Mouse (Mus musculus) kidney, embryonic 14.5 days (tissue): ENCODE data around the gene Krit1. TPM values are rescaled to one million over a fixed set of nuclear protein-coding genes. Genes with fewer than 3 reads are reported as not detected.
"Not testable (repeated sequence)": the region's sequence is repeated elsewhere in the genome, so short reads cannot be mapped to it uniquely, and the experiment has no call there.

Experiments used
- ATAC-seq: fragments of 200-750 bp; cut with Nextera tagmentation; 2 replicates; pipeline ENCODE4 v1.8.0; 2017; ENCODE audit warnings: moderate number of reproducible peaks, mild to moderate bottlenecking, moderate TSS enrichment, moderate library complexity; ENCODE audit not compliant: low FRiP score, low TSS enrichment
- H3K27ac ChIP-seq: fragments of 300-500 bp; sonication (generic); 2 replicates; pipeline ENCODE4 v1.5.1; 2014; ENCODE audit warnings: low read depth, mild to moderate bottlenecking, low read length, moderate library complexity, mixed read lengths
- H3K27me3 ChIP-seq: fragments of 300-500 bp; sonication (generic); 2 replicates; pipeline ENCODE4 v1.6.1; 2014; ENCODE audit warnings: mild to moderate bottlenecking, low read length; ENCODE audit not compliant: control insufficient read depth, insufficient read depth
- H3K36me3 ChIP-seq: fragments of 300-500 bp; sonication (generic); 2 replicates; pipeline ENCODE4 v1.6.1; 2014; ENCODE audit warnings: low read length, mixed read lengths; ENCODE audit not compliant: control insufficient read depth, insufficient read depth
- H3K4me1 ChIP-seq: fragments of 300-500 bp; sonication (generic); 2 replicates; pipeline ENCODE4 v1.6.1; 2014; ENCODE audit warnings: low read length, mixed read lengths; ENCODE audit not compliant: control insufficient read depth, insufficient read depth
- H3K4me2 ChIP-seq: fragments of 300-500 bp; sonication (generic); replicated peaks from 2 replicates; pipeline ENCODE4 v1.6.1; 2014; ENCODE audit warnings: low read depth, mild to moderate bottlenecking, low read length
- H3K4me3 ChIP-seq: fragments of 300-500 bp; sonication (generic); 2 replicates; pipeline ENCODE4 v1.5.1; 2014; ENCODE audit warnings: mild to moderate bottlenecking, low read length
- H3K9ac ChIP-seq: fragments of 300-500 bp; sonication (generic); 2 replicates; pipeline ENCODE4 v1.6.1; 2014; ENCODE audit warnings: low read depth, mild to moderate bottlenecking, low read length, moderate library complexity
- H3K9me3 ChIP-seq: fragments of 300-500 bp; sonication (generic); 2 replicates; pipeline ENCODE4 v1.6.1; 2016; ENCODE audit warnings: low read length; ENCODE audit not compliant: control insufficient read depth
- WGBS: fragments of 180-500 bp; shearing (Covaris S2); extraction: QIAGEN DNeasy Blood & Tissue Kit; methylation state at CpG from one replicate; pipeline ENCODE4 v1.1.7; 2014; 5-methylcytosine and 5-hydroxymethylcytosine counted together
- polyA plus RNA-seq: library from polyadenylated mRNA; unstranded; fragments of >200 nt; fragmentation: Nextera tagmentation; extraction: Ambion mirVana; gene quantifications from 2 replicates; pipeline ENCODE4 v1.2.1, GENCODE M21; 2014

The Krit1 gene
- polyA plus RNA-seq, 1 experiment from 2014 or later, result 50.3 TPM

DNA sequence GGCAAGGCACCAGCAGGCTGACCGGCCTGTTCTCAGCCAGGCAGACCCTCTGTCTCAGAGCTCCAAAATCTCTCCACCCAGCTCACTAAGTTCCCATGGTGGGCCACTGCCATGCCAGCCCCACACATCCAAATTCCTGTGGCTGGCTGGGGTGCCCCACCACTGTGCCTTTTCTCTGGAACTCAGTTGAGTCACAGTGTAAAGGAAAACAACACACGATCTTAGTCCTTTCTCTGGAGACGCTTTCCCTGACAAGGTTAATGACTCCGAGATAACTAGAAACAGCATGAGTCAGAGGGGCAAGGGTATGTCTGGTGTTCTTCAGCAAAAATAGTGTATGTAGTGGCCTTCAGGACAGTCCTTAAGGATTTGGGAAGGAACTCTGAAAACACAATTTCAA is 67.2 kb downstream of the Krit1 start:
- Histone ChIP-seq H3K4me1 (no peaks in the 10 kb centered on the region), H3K4me2 (no peak overlapping the region), H3K4me3 (no peak overlapping the region), H3K9me3 (no peaks in the 10 kb centered on the region), H3K36me3 (no peaks in the 10 kb centered on the region), H3K27ac (no peak overlapping the region), H3K9ac (no peak overlapping the region), H3K27me3 (no peaks in the 10 kb centered on the region)
- ATAC-seq, result no peak
- WGBS, result 69% methylated on average over 4 of the region's 4 CpGs

DNA sequence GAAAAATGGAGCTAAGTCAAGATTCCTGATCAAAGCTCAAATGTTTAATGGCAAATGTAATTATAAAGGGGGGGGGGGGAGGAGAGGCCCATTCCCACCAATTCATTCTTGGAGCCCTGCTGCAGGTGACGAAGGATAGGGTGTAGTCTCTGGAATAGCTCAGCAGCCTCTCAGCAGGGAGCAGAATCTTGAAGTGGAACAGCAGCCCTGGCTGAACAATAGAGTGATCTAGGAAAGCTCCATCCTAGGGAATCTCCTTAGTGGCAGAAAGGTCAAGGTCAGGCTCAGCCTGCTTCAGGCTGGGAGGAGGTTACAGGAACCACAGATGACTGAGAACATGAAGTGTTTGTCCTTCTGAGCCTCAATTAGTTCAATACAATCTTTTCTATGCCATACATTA is 69.4 kb downstream of the Krit1 start:
- 85% methylated on average over 1 of the region's 1 CpGs for WGBS

DNA sequence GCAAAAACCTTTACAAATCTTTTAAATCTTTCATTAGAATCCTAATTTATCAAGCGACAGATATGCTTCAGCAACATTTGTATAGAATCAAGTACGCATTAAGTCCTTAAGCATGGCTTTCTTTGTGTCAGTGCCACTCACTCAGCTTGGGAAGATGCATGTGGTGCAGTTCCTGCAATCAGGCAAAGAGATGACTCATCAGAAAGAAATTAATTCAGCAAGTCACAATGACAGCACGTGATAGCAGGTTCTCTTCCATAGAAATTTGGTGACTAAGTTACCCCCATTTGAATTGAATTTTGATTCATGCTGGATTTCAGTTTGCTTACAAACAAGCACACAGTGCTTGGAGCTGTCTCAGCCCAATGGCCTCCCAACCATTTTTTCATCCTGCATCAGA is 70.5 kb downstream of the Krit1 start:
- Histone ChIP-seq H3K27me3 (no peaks in the 10 kb centered on the region), H3K4me1 (no peaks in the 10 kb centered on the region), H3K27ac (no peak overlapping the region), H3K9ac (no peak overlapping the region), H3K9me3 (no peaks in the 10 kb centered on the region), H3K36me3 (no peaks in the 10 kb centered on the region), H3K4me3 (no peak overlapping the region), H3K4me2 (no peak overlapping the region)
- no peak for ATAC-seq
- 90% methylated on average over 3 of the region's 3 CpGs for WGBS

More for the DNA sequence above, 69.4 kb downstream of the Krit1 start:
- Histone ChIP-seq H3K4me2 (no peak overlapping the region), H3K36me3 (no peaks in the 10 kb centered on the region), H3K9ac (no peak overlapping the region), H3K4me1 (no peaks in the 10 kb centered on the region), H3K9me3 (no peaks in the 10 kb centered on the region), H3K4me3 (no peak overlapping the region), H3K27me3 (no peaks in the 10 kb centered on the region), H3K27ac (no peak overlapping the region)
- ATAC-seq, result no peak

DNA sequence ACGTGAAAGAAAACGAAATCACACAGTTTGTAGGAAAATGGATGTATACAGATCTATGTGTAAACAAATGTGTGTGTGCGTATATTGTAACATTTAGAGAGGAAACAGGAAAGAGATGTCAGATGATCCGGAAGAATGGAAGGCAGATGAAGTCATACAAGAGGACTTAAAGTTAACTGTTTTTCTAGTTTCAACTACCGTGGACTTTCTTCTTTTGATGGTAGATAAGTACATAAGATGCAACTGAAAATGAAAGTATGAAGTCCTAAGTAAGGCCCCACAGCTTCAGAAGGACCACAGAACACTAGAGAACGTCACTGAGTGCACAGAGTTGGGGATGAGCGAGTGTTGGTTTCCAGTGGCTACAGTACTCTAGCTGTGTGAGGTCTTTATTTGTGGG is 83.9 kb downstream of the Krit1 start:
- H3K4me3 ChIP-seq, H3K27me3 ChIP-seq, H3K4me1 ChIP-seq, H3K9ac ChIP-seq, H3K27ac ChIP-seq, ATAC-seq, H3K4me2 ChIP-seq, H3K36me3 ChIP-seq, H3K9me3 ChIP-seq: not testable (repeated sequence)
- WGBS, result 90% methylated on average over 7 of the region's 7 CpGs

DNA sequence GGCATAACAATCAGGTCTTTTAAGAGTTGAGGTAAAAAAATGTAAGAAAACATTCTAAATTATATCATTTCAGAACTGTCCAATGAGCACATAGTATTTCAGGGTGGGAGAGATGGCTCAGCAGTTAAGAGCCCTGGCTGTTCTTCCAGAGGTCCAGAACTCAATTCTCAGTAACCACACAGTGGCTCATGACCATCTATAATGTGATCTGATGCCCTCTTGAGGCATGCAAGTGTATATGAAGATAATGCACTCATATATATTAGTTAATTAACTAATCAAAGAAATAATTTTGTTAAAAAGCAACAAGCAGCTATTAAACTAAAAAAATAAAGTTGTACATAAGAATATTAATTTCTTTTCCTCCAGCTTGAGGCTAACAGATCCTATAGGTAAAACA is 86.2 kb downstream of the Krit1 start:
- Histone ChIP-seq H3K9me3 (no peaks in the 10 kb centered on the region), H3K4me2 (no peak overlapping the region), H3K4me3 (no peak overlapping the region), H3K27ac (no peak overlapping the region), H3K9ac (no peak overlapping the region), H3K27me3 (no peaks in the 10 kb centered on the region), H3K4me1 (no peaks in the 10 kb centered on the region), H3K36me3 (no peaks in the 10 kb centered on the region)
- ATAC-seq, result no peak

DNA sequence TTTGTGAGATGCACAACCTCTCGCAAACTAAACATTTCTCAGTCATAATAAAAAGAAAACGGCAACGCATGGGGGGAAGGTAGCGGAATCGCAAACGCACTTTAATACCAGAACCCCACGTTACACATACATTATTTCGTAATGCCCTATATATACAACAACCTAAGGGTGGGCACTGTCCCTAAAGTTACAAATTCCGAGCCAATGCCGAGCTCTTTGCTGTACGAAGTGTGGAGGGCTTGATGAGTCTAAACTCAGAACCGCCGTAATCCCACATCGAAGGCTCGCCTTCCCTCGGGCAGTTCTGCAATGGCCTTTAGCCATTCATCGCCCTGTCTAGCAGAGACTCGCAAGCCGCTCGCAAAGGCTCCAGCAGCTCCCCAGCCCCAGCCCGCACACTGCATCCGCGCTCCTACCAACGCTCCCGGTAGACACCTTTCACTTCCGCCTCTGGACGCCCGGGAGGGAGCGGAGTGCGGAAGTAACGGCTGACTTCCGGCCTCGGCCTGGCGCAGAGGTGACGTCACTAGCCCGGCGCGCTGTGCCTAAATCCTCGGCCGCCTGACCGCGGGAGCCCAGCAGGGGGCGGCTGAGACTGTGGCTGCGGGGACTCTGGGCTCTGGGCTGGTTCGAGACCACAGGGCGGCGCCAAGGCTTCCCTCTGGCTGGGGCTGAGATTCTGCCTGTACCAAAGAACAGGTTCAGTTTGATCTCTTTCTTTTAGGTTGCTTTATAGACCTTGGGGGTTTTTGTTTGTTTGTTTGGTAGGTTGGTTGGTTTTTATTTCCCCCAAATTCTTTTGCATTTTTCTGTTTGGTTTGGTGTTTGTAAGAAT is 90.7 kb downstream of the Krit1 start, which contains the start of gene Mterf1a:
TSS of gene Mterf1a (minus strand) at position 475 of the 835 bp plus-strand sequence.
- ATAC-seq, result peak; percentile 100
- not testable (repeated sequence) for H3K4me1 ChIP-seq, H3K36me3 ChIP-seq, H3K9me3 ChIP-seq, H3K27me3 ChIP-seq, H3K27ac ChIP-seq
- whole genome bisulfite sequencing, result 4% methylated on average over 7 of the region's 47 CpGs
- Histone ChIP-seq H3K4me2 (peak within 1 kb of the TSS; percentile 64), H3K9ac (peak within 1 kb of the TSS; percentile 55; the same call in 1 of the 2 replicates), H3K4me3 (peak within 1 kb of the TSS; percentile 45)

DNA sequence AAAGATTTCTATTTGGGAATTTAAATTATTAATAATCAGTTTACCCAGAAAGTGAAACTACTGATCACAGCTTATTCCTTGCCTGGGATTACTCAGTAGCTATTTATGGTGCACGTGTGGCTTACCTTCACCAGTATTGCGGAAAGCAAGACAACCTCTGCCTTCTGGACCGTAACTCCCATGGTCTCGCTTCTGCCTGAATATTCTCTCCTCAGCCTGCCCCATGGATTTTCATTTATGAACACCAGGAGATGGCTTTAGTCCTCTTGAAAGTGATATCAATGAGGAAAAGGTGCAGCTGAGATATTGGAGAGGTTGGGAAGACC is 91.3 kb downstream of the Krit1 start:
- ATAC-seq, result 0 out of 2 replicates have a peak, but pooled peaks have one; percentile 20
- H3K9me3 ChIP-seq, H3K9ac ChIP-seq, H3K27ac ChIP-seq, H3K4me2 ChIP-seq, H3K36me3 ChIP-seq, H3K4me3 ChIP-seq, H3K27me3 ChIP-seq, H3K4me1 ChIP-seq: not testable (repeated sequence)
- WGBS, result 95% methylated on average over 4 of the region's 4 CpGs

Other genes with a start within 250 kb of the Krit1 start
- gene 1700109H08Rik, start 231.6 kb upstream of the Krit1 start, polyA plus RNA-seq, result 2.8 and 4.1 TPM in 2 replicates
- gene Pex1, start 207.1 kb upstream of the Krit1 start, polyA plus RNA-seq, result 14.3 and 18.3 TPM in 2 replicates
- gene Rbm48, start 206.6 kb upstream of the Krit1 start, polyA plus RNA-seq, result 14.9 and 16.2 TPM in 2 replicates
- not detected in 2 replicates for gene Tmbim7, start 152.0 kb upstream of the Krit1 start, polyA plus RNA-seq
- gene Gatad1, start 146.0 kb upstream of the Krit1 start, polyA plus RNA-seq, result 81.2 and 82.7 TPM in 2 replicates
- gene Ankib1, start 259 bp upstream of the Krit1 start, polyA plus RNA-seq, result 8.8 and 15.6 TPM in 2 replicates
- 0.11 TPM in 1 of 2 replicates, not detected in the other for gene Lrrd1, start 42.0 kb downstream of the Krit1 start, polyA plus RNA-seq
- gene Mterf1a, start 90.7 kb downstream of the Krit1 start, polyA plus RNA-seq, result 8.4 and 9.3 TPM in 2 replicates
- 106 and 119 TPM in 2 replicates for gene Akap9, start 124.9 kb downstream of the Krit1 start, polyA plus RNA-seq